Mouse (Mus musculus) hindbrain, postnatal 0 days (tissue): ENCODE results near the gene Unc5b. TPM values are rescaled to one million over a fixed set of nuclear protein-coding genes. Genes with fewer than 3 reads are reported as not detected.

ENCODE experiments used
- ATAC-seq: fragments of 200-750 bp; cut with Nextera tagmentation; 2 replicates; pipeline ENCODE4 v1.8.0; 2017; ENCODE audit warnings: mild to moderate bottlenecking, moderate TSS enrichment, moderate library complexity
- DNase-seq: peaks from one replicate; pipeline ENCODE4 v3.0.0-alpha.2; 2015; ENCODE audit warnings: low spot score
- H3K27ac ChIP-seq: fragments of 300-500 bp; sonication (generic); 2 replicates; pipeline ENCODE4 v1.5.1; 2014; ENCODE audit warnings: mild to moderate bottlenecking
- H3K27me3 ChIP-seq: fragments of 300-500 bp; sonication (generic); 2 replicates; pipeline ENCODE4 v1.6.1; 2014; ENCODE audit warnings: low read length, mixed read lengths; ENCODE audit not compliant: insufficient read depth
- H3K36me3 ChIP-seq: fragments of 300-500 bp; sonication (generic); 2 replicates; pipeline ENCODE4 v1.6.1; 2014; ENCODE audit warnings: low read length, mixed read lengths; ENCODE audit not compliant: insufficient read depth
- H3K4me1 ChIP-seq: fragments of 300-500 bp; sonication (generic); 2 replicates; pipeline ENCODE4 v1.6.1; 2014; ENCODE audit warnings: antibody characterized with exemption, low read length, mixed read lengths; ENCODE audit not compliant: insufficient read depth
- H3K4me2 ChIP-seq: fragments of 300-500 bp; sonication (generic); 2 replicates; pipeline ENCODE4 v1.6.1; 2014; ENCODE audit warnings: low read depth, mild to moderate bottlenecking, low read length, moderate library complexity, mixed read lengths
- H3K4me3 ChIP-seq: fragments of 300-500 bp; sonication (generic); 2 replicates; pipeline ENCODE4 v1.5.1; 2014; ENCODE audit warnings: low read length
- H3K9ac ChIP-seq: fragments of 300-500 bp; sonication (generic); replicated peaks from 2 replicates; pipeline ENCODE4 v1.6.1; 2014; ENCODE audit warnings: mild to moderate bottlenecking, low read length, moderate library complexity, mixed read lengths
- H3K9me3 ChIP-seq: fragments of 300-500 bp; sonication (generic); 2 replicates; pipeline ENCODE4 v1.6.1; 2016; ENCODE audit warnings: low read length, mixed read lengths
- CTCF ChIP-seq: IDR thresholded peaks from 2 replicates; pipeline ENCODE4 v1.5.1; 2016; ENCODE audit warnings: antibody characterized with exemption, control low read depth, low read depth
- WGBS: fragments of 180-500 bp; shearing (Covaris S2); extraction: QIAGEN DNeasy Blood & Tissue Kit; methylation state at CpG from one replicate; pipeline ENCODE4 v1.1.7; 2014; 5-methylcytosine and 5-hydroxymethylcytosine counted together
- polyA plus RNA-seq: library from polyadenylated mRNA; unstranded; fragments of >200 nt; fragmentation: Nextera tagmentation; extraction: Ambion mirVana; gene quantifications from 2 replicates; pipeline ENCODE4 v1.2.1, GENCODE M21; 2015
- total RNA-seq: library from RNA; depleted of rRNA; stranded (reverse); fragments of >200 nt; gene quantifications from 2 replicates; pipeline ENCODE4 v1.2.3, GENCODE M21; 2014

The Unc5b gene
- total and polyA plus RNA-seq, 2 experiments from 2014 or later, result 1.8 to 27.3 TPM

- WGBS, result 30% methylated on average over 7 of the region's 7 CpGs
These were observed 9.5 kb downstream of the Unc5b start for GRCm38 (mm10) chr10:60821736-60822358.

GRCm38 (mm10) chr10:60821311-60821710, 10.1 kb downstream of the Unc5b start:
- peak overlapping the region; percentile 28; the same call in 1 of the 2 replicates for H3K27ac ChIP-seq
- no peaks in the 10 kb centered on the region for H3K36me3 ChIP-seq
- TF ChIP-seq CTCF, result no peak

More at GRCm38 (mm10) chr10:60821736-60822358, 9.5 kb downstream of the Unc5b start:
- TF ChIP-seq CTCF, result no peak
- Histone ChIP-seq H3K9me3 (no peaks in the 10 kb centered on the region), H3K27me3 (no peaks in the 10 kb centered on the region), H3K9ac (no peak overlapping the region), H3K36me3 (no peaks in the 10 kb centered on the region), H3K4me1 (peaks cover 29% of the 10 kb centered on the region), H3K4me2 (no peak overlapping the region), H3K4me3 (no peak overlapping the region), H3K27ac (peak overlapping the region; percentile 36; the same call in 1 of the 2 replicates)
- peak; percentile 13; the same call in 1 of the 2 replicates for ATAC-seq
- DNase-seq, result peak; percentile 74

GRCm38 (mm10) chr10:60820552-60820951, 10.8 kb downstream of the Unc5b start:
- H3K4me2 ChIP-seq, result no peak overlapping the region
- H3K36me3 ChIP-seq, result no peaks in the 10 kb centered on the region
- H3K4me3 ChIP-seq, result no peak overlapping the region
- ATAC-seq (peak; percentile 83), DNase-seq (peak; percentile 86)
- H3K9me3 ChIP-seq, result no peaks in the 10 kb centered on the region
- WGBS, result 59% methylated on average over 11 of the region's 11 CpGs
- H3K4me1 ChIP-seq, result peaks cover 35% of the 10 kb centered on the region
- no peak for TF ChIP-seq CTCF
- H3K27ac ChIP-seq, result peak overlapping the region; percentile 70
- no peaks in the 10 kb centered on the region for H3K27me3 ChIP-seq
- H3K9ac ChIP-seq, result no peak overlapping the region

More at GRCm38 (mm10) chr10:60821311-60821710, 10.1 kb downstream of the Unc5b start:
- Histone ChIP-seq H3K4me3 (no peak overlapping the region), H3K9ac (no peak overlapping the region), H3K9me3 (no peaks in the 10 kb centered on the region), H3K27me3 (no peaks in the 10 kb centered on the region), H3K4me1 (peaks cover 29% of the 10 kb centered on the region), H3K4me2 (no peak overlapping the region)
- DNase-seq (no peak), ATAC-seq (no peak)

GRCm38 (mm10) chr10:60819654-60820192, 11.7 kb downstream of the Unc5b start:
- Histone ChIP-seq H3K4me3 (no peak overlapping the region), H3K27me3 (no peaks in the 10 kb centered on the region), H3K4me1 (peaks cover 41% of the 10 kb centered on the region), H3K36me3 (no peaks in the 10 kb centered on the region), H3K9me3 (no peaks in the 10 kb centered on the region), H3K9ac (no peak overlapping the region), H3K4me2 (no peak overlapping the region), H3K27ac (peak overlapping the region; percentile 70; the same call in 1 of the 2 replicates)
- WGBS, result 80% methylated on average over 12 of the region's 12 CpGs
- no peak for TF ChIP-seq CTCF
- ATAC-seq, result no peak
- no peak for DNase-seq

DNA sequence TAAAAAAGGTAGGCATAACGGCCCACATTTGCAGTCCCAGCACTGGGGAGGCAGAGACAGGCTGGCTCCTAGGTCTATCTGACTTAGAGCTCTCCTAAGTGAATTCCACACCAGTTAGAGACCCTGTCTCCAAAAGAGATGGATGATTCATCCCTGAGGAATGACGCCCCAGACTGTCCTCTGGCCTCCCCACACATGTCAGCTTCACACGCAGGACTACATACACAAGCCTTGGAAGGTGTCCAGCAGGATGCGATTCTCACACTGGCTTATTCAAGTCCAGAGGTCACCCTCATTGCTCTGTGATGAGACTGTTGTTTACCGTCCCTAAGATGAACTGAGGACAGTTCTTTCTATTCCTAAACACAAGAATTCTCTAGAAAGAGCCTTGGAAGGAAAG, 12.2 kb downstream of the Unc5b start:
- DNase-seq (no peak), ATAC-seq (no peak)
- Histone ChIP-seq H3K27ac (0 out of 2 replicates have a peak overlapping the region, but pooled peaks have one; percentile 70), H3K36me3 (no peaks in the 10 kb centered on the region), H3K4me2 (no peak overlapping the region), H3K4me3 (no peak overlapping the region), H3K9ac (no peak overlapping the region), H3K4me1 (peaks cover 44% of the 10 kb centered on the region), H3K9me3 (no peaks in the 10 kb centered on the region), H3K27me3 (peaks cover 2% of the 10 kb centered on the region; the same call in 1 of the 2 replicates)
- no peak for TF ChIP-seq CTCF
- WGBS, result 50% methylated on average over 5 of the region's 5 CpGs

- H3K9ac ChIP-seq, result no peak overlapping the region
- H3K36me3 ChIP-seq, result no peaks in the 10 kb centered on the region
These were observed 12.7 kb downstream of the Unc5b start for GRCm38 (mm10) chr10:60818708-60819107.

DNA sequence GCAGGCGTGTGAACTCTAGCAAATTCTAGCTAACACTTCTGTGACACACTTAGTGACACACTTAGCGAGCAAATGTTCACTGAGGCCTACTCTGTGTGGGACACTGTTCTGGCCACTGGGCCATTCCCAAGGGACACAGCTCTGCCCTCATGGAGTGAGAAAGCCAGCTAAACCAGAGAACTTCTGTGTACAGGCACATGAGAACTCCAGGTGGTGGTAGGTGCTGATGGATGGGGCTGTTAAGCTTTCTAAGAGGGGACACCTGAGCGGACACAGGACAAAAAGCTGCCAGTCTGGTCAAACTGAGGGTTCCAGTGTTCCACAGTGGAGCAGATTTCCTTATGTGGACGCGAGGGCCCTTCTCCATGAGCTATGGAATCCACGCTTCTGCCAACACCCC, 13.5 kb downstream of the Unc5b start:
- ATAC-seq (no peak), DNase-seq (no peak)
- no peak for TF ChIP-seq CTCF
- Histone ChIP-seq H3K4me3 (no peak overlapping the region), H3K4me1 (peaks cover 44% of the 10 kb centered on the region), H3K27ac (no peak overlapping the region), H3K4me2 (no peak overlapping the region), H3K27me3 (peaks cover 6% of the 10 kb centered on the region; the same call in 1 of the 2 replicates), H3K9ac (no peak overlapping the region), H3K9me3 (no peaks in the 10 kb centered on the region), H3K36me3 (no peaks in the 10 kb centered on the region)
- 94% methylated on average over 6 of the region's 6 CpGs for WGBS

More at GRCm38 (mm10) chr10:60818708-60819107, 12.7 kb downstream of the Unc5b start:
- peaks cover 44% of the 10 kb centered on the region for H3K4me1 ChIP-seq
- no peak overlapping the region for H3K4me3 ChIP-seq
- no peak overlapping the region for H3K27ac ChIP-seq
- no peaks in the 10 kb centered on the region for H3K9me3 ChIP-seq
- DNase-seq, result no peak
- ATAC-seq, result no peak
- H3K27me3 ChIP-seq, result peaks cover 5% of the 10 kb centered on the region; the same call in 1 of the 2 replicates
- no peak for TF ChIP-seq CTCF
- no peak overlapping the region for H3K4me2 ChIP-seq
- WGBS, result 90% methylated on average over 7 of the region's 7 CpGs
